Mouse (Mus musculus) heart, embryonic 11.5 days (tissue): ENCODE measurements around the gene Sf1. TPM values are rescaled to one million over a fixed set of nuclear protein-coding genes. Genes with fewer than 3 reads are reported as not detected.

Source experiments
- ATAC-seq: fragments of 200-750 bp; cut with Nextera tagmentation; replicated peaks from 2 replicates; pipeline ENCODE4 v1.8.0; 2017; ENCODE audit warnings: moderate library complexity; ENCODE audit not compliant: insufficient number of reproducible peaks, low FRiP score, low TSS enrichment
- H3K27ac ChIP-seq: fragments of 300-500 bp; sonication (generic); 2 replicates; pipeline ENCODE4 v1.5.1; 2014; ENCODE audit warnings: mild to moderate bottlenecking, low read depth, low read length
- H3K27me3 ChIP-seq: fragments of 300-500 bp; sonication (generic); 2 replicates; pipeline ENCODE4 v1.6.1; 2014; ENCODE audit warnings: mild to moderate bottlenecking, low read length, mixed read lengths; ENCODE audit not compliant: control insufficient read depth, insufficient read depth
- H3K36me3 ChIP-seq: fragments of 300-500 bp; sonication (generic); 2 replicates; pipeline ENCODE4 v1.6.1; 2014; ENCODE audit warnings: mild to moderate bottlenecking, low read length, moderate library complexity, mixed read lengths; ENCODE audit not compliant: control insufficient read depth, insufficient read depth
- H3K4me1 ChIP-seq: fragments of 300-500 bp; sonication (generic); 2 replicates; pipeline ENCODE4 v1.6.1; 2014; ENCODE audit warnings: low read length; ENCODE audit not compliant: control insufficient read depth, insufficient read depth
- H3K4me2 ChIP-seq: fragments of 300-500 bp; sonication (generic); 2 replicates; pipeline ENCODE4 v1.6.1; 2014; ENCODE audit warnings: mild to moderate bottlenecking, moderate library complexity
- H3K4me3 ChIP-seq: fragments of 300-500 bp; sonication (generic); 2 replicates; pipeline ENCODE4 v1.5.1; 2014; ENCODE audit warnings: low read depth, low read length
- H3K9ac ChIP-seq: fragments of 300-500 bp; sonication (generic); 2 replicates; pipeline ENCODE4 v1.6.1; 2014; ENCODE audit warnings: mild to moderate bottlenecking, low read depth, low read length, moderate library complexity
- H3K9me3 ChIP-seq: fragments of 300-500 bp; sonication (generic); replicated peaks from 2 replicates; pipeline ENCODE4 v1.6.1; 2016; ENCODE audit warnings: low read length; ENCODE audit not compliant: control insufficient read depth
- WGBS: fragments of 180-500 bp; shearing (Covaris S2); extraction: QIAGEN DNeasy Blood & Tissue Kit; methylation state at CpG from one replicate; pipeline ENCODE4 v1.1.7; 2014; ENCODE audit not compliant: insufficient replicate concordance; 5-methylcytosine and 5-hydroxymethylcytosine counted together
- polyA plus RNA-seq: library from polyadenylated mRNA; unstranded; fragments of >200 nt; fragmentation: Nextera tagmentation; extraction: Ambion mirVana; gene quantifications from 2 replicates; pipeline ENCODE4 v1.2.1, GENCODE M21; 2014

The Sf1 gene
- polyA plus RNA-seq, 1 experiment from 2014 or later = 106 TPM

DNA sequence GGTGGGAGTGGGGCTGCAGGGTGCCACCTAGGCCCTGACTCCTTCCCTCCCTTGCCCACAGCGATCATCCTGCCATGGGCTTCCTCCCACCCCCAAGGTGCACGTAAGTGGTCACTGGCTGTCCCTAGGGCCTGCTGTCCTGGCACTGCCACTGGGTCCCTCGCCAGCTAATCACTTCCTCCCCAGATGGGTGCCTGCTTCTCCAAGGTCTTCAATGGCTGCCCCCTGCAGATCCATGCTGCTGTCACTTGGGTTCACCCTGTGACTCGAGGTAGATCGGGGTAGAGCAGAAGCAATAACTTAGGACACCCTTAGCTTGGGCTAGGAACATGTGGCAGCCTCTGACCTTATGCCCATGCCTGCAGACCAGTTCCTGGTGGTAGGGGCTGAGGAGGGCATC is 17.5 kb upstream of the Sf1 start:
- no peaks in the 10 kb centered on the region for H3K9me3 ChIP-seq
- H3K4me2 ChIP-seq = no peak overlapping the region
- H3K27ac ChIP-seq = no peak overlapping the region
- no peak for ATAC-seq
- peaks cover 24% of the 10 kb centered on the region for H3K4me1 ChIP-seq
- no peak overlapping the region for H3K9ac ChIP-seq
- WGBS = 89% methylated on average over 5 of the region's 5 CpGs
- H3K4me3 ChIP-seq = no peak overlapping the region
- no peaks in the 10 kb centered on the region for H3K27me3 ChIP-seq
- peaks cover 10% of the 10 kb centered on the region for H3K36me3 ChIP-seq

DNA sequence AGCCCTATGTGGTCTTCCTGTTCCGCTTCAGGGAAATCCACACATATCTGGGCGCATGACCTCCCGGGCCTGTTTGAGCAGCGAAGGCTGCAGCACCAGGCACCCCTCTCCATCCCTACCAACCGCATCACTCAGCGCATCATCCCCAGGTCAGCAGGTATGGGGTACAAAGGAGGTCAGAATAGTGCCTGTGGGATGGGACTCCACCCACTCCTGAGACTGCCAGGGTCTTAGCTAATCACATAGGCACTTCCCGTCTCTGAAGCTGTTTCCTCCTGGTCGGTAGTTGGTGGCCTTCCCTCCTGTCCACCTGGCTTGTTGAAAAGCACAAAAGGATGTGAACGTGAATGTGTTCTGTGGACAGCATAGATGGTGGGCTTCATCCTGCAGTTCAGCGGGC is 16.8 kb upstream of the Sf1 start:
- H3K4me2 ChIP-seq = no peak overlapping the region
- H3K4me1 ChIP-seq = peaks cover 21% of the 10 kb centered on the region
- H3K9me3 ChIP-seq = no peaks in the 10 kb centered on the region
- no peak overlapping the region for H3K4me3 ChIP-seq
- whole genome bisulfite sequencing = 84% methylated on average over 10 of the region's 10 CpGs
- no peaks in the 10 kb centered on the region for H3K27me3 ChIP-seq
- no peak overlapping the region for H3K9ac ChIP-seq
- peaks cover 10% of the 10 kb centered on the region for H3K36me3 ChIP-seq
- H3K27ac ChIP-seq = no peak overlapping the region
- no peak for ATAC-seq

DNA sequence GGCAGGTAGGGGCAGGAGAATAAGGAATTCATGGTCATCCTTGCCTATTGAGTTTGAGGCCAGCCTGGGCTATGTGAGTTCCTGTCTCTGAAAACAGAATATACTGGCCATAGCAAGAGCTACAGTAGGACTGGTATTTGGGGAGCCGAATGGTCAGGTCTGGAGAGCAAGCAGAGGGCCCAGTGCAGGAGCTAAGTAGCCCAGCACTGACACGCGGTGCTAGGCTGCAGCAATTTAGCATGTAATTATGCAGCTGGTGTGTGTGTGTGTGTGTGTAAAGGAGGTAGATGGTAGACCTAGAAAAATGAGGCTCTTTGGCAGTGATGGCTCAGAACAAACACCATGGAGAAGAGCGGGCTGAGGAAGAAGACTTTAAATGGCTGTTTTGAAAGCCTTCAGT is 15.9 kb upstream of the Sf1 start:
- H3K36me3 ChIP-seq = peaks cover 10% of the 10 kb centered on the region
- ATAC-seq = no peak
- H3K9ac ChIP-seq = no peak overlapping the region
- H3K4me1 ChIP-seq = peaks cover 17% of the 10 kb centered on the region
- H3K9me3 ChIP-seq = no peaks in the 10 kb centered on the region
- no peak overlapping the region for H3K4me2 ChIP-seq
- no peaks in the 10 kb centered on the region for H3K27me3 ChIP-seq
- 91% methylated on average over 4 of the region's 4 CpGs for WGBS
- no peak overlapping the region for H3K4me3 ChIP-seq
- no peak overlapping the region for H3K27ac ChIP-seq

DNA sequence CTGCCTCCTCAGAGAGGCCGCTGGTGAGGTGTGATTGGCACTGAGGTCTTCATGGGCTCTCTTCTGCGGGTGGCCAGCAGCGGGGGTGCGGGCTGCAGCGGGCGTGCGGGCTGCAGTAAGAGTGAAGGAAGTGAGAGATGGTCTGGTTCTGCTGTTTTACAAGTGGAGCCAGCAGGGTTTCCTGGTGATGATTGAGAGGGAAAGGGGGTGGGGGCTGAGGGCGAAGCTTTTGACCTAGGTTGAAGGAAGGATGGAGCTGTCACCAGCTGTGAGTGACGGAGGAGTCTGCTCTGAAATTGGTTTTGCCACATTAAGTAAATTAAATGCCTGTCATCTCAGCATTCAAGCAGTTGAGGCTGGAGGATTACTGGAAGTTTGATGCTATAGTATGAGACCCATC is 14.8 kb upstream of the Sf1 start:
- Histone ChIP-seq H3K4me1 (peaks cover 19% of the 10 kb centered on the region), H3K4me3 (no peak overlapping the region), H3K27me3 (no peaks in the 10 kb centered on the region), H3K27ac (peak overlapping the region; percentile 62), H3K4me2 (no peak overlapping the region; the same call in 1 of the 2 replicates), H3K36me3 (peaks cover 13% of the 10 kb centered on the region), H3K9me3 (no peaks in the 10 kb centered on the region), H3K9ac (no peak overlapping the region)
- WGBS = 35% methylated on average over 9 of the region's 9 CpGs
- no peak for ATAC-seq

DNA sequence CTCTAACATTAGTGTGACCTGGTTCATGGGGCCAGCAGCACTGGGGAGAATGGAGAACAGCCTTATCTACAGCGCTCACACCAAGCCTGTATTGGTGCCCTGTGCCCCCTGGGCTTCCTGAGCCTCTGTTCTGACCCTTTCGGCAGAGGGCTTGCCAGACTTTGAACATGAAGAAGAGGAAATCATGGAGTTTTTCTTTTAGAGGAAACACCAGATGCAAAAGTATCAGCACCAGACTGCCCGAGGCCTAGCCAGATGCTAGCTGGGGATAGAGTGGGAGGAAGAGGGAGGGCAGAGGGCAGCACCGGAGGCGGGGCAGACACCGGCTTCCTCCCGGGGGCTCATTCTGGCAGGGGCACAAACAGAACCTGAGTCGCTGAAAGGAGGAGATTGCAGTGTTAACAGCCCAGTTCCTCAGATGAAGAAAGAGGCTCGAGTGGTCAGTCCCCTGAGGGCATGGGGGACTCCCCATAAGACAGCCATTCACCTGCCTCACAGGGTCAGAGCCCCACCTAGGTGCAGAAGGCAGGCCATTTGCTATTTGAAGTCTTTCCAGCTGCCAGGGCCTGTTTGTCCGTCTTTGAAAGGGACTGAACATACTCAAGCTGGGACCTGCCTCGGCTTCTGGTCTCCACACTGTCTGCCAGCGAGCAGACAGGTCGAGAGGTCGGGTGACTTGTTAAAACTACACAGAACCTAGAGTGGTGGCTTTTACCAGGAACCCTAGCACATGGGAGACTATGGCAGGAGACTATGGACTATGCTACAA is 14.1 kb upstream of the Sf1 start:
- WGBS = 32% methylated on average over 14 of the region's 14 CpGs
- Histone ChIP-seq H3K4me1 (peaks cover 19% of the 10 kb centered on the region), H3K4me2 (peak overlapping the region; percentile 22), H3K9ac (no peak overlapping the region), H3K27ac (peak overlapping the region; percentile 62), H3K27me3 (no peaks in the 10 kb centered on the region), H3K4me3 (no peak overlapping the region), H3K36me3 (peaks cover 13% of the 10 kb centered on the region), H3K9me3 (no peaks in the 10 kb centered on the region)
- ATAC-seq = no peak; the same call in 1 of the 2 replicates

DNA sequence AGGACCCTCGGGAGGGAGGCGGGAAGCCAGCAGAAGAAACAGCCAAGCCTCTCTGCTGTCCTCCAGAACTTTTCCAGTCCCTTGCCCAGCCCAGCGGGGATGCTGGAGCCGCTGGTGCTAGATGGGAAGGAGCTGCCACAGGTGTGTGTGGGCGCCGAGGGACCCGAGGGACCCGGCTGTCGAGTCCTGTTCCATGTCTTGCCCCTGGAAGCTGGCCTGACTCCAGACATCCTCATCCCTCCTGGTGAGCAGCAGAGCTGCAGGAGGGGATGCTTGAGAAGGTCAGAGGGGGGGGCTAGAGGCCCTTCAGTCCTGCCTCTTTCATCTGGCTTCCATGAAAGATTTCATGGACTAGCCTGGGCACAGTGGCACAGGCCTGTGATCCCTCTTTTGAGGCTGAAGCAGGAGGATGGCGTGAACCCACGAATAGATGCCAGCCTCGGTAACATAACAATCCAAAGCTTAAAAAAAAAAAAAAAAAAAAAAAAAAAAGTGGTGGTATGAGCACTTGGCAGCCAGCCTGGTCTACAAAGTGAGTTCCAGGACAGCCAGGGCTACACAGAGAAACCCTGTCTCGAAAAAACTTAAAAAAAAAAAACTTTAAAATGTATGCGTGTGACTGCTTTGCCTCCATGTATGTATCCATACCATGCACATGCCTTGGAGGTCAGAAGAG is 11.9 kb upstream of the Sf1 start:
- no peak for ATAC-seq
- Histone ChIP-seq H3K4me2 (no peak overlapping the region), H3K4me1 (peaks cover 17% of the 10 kb centered on the region), H3K9me3 (no peaks in the 10 kb centered on the region), H3K27ac (no peak overlapping the region), H3K9ac (no peak overlapping the region), H3K36me3 (peaks cover 5% of the 10 kb centered on the region; the same call in 1 of the 2 replicates), H3K4me3 (no peak overlapping the region), H3K27me3 (no peaks in the 10 kb centered on the region)
- 62% methylated on average over 14 of the region's 14 CpGs for WGBS

DNA sequence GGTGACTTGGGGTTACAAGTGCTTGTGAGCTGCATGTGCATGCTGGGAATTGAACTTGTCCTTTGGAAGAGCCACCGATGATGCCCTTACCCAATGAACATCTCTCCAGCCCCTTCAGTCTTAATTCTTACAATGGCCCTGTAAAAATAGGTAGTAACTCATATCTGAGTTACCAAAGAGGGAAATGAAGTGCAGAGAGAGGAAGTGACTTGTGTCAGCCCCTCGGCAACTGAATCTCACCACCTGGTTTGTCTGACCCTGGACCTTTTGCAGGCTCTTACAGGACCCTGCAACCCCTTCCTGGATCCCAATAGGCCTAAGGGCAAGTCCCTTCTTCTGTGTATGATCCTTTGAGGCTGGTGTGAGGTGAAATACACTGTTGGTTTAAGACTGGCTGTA is 11.4 kb upstream of the Sf1 start:
- H3K36me3 ChIP-seq = peaks cover 2% of the 10 kb centered on the region; the same call in 1 of the 2 replicates
- WGBS = 91% methylated on average over 2 of the region's 2 CpGs
- H3K9me3 ChIP-seq = no peaks in the 10 kb centered on the region
- ATAC-seq = no peak
- H3K4me1 ChIP-seq = peaks cover 16% of the 10 kb centered on the region
- H3K27ac ChIP-seq = no peak overlapping the region
- H3K4me3 ChIP-seq = no peak overlapping the region
- no peak overlapping the region for H3K4me2 ChIP-seq
- H3K27me3 ChIP-seq = no peaks in the 10 kb centered on the region
- H3K9ac ChIP-seq = no peak overlapping the region

DNA sequence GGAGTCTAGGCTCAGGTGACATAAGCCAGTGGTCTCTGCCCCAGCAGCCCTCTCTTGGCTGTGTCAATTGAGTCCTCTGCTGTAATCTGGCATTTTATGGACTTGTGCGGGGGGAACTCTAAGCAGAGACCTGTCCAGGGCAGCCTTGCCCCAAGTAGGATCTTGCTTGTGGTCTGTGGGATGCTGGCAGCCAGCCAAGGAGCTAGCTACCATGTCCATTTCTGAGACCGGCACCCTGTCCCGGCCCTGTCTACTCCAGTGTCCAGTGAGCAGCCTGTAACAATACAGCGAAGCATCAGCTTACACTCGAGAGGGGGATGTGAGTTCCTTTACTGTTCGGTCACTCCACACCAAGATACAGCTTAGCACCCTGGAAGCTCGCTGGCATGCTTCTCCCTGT is 9.5 kb upstream of the Sf1 start:
- peaks cover 10% of the 10 kb centered on the region for H3K4me1 ChIP-seq
- 74% methylated on average over 7 of the region's 7 CpGs for WGBS
- no peak overlapping the region for H3K9ac ChIP-seq
- no peak overlapping the region for H3K4me2 ChIP-seq
- no peaks in the 10 kb centered on the region for H3K27me3 ChIP-seq
- 0 out of 2 replicates have a peak, but pooled peaks have one; percentile 18 for ATAC-seq
- H3K36me3 ChIP-seq = 0 out of 2 replicates have a peak, but pooled peaks cover 2% of the 10 kb centered on the region
- H3K9me3 ChIP-seq = no peaks in the 10 kb centered on the region
- H3K4me3 ChIP-seq = no peak overlapping the region
- H3K27ac ChIP-seq = no peak overlapping the region
